Mouse (Mus musculus) adrenal gland, postnatal 36 days (tissue): ENCODE data around the gene Cers6. TPM values are rescaled to one million over a fixed set of nuclear protein-coding genes. Genes with fewer than 3 reads are reported as not detected.

ENCODE experiments used
- DNase-seq, 2 experiments: peaks; one replicate each; pipeline ENCODE4 v3.0.0; 2021; ENCODE audit warnings: mixed read lengths in 1 of 2
- total RNA-seq, 2 experiments: library from RNA; stranded (reverse); gene quantifications; 2 replicates each; pipeline ENCODE4 v1.2.3; 2021

The Cers6 gene
- total RNA-seq, 2 experiments from 2014 or later = 4.3 to 8.4 TPM

DNA sequence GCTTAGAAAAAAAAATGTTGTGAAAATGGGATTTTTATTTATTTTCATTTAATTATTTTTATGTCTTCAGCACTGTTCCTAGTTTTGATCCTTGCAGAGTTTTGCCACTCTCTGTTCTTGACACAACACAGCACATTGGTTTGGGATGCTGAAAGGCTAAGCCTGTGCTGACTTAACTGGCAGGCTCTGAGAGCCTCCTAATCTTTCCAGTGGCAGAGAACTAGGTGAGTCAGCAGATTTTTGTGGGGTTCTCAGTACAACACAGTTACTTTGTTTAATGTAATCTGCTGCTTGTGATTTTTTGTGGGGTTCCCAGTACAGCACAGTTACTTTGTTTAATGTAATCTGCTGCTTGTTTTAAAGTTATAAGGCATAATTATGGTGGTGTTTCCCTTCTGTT, 55.8 kb downstream of the Cers6 start:
- no peak for DNase-seq

DNA sequence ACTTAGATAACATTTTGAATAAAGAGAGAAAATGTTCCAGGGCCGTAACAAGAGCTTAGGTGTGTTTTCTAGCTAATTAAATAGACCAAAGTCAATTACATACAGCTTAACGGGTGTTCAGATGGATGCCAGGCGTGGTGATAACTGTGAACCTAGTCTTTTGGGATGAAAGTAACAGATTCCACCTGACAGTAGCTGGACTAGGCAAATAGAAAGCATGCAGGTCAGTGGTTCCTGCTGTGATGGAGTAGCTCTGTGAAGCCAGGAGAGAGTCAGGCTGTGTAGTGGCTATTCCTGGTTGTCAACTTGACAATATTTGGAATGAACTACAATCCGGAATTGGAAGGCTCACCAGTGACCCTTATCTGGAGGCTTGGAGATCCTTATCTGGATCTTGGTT, 56.3 kb downstream of the Cers6 start:
- DNase-seq = no peak

DNA sequence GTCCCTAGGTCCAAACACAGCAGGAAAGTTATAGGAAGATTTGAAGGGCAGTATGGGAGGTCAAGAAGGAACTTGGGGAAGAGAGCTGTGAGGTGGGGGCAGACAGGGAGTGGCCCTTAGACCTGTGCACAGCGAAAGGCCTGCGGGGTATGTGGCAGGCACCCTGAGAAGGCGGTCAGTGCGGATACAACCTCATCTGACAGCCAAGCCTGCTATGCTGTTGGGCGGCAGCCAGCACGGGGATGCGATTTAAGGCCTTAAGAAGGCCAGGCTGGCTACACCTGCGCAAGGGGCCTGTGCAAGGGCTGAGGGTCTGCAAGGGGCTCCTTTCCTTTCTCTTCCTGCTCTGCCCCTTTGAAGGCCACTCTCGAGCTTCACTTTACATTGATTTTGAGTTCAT, 63.1 kb downstream of the Cers6 start:
- no peak for DNase-seq

DNA sequence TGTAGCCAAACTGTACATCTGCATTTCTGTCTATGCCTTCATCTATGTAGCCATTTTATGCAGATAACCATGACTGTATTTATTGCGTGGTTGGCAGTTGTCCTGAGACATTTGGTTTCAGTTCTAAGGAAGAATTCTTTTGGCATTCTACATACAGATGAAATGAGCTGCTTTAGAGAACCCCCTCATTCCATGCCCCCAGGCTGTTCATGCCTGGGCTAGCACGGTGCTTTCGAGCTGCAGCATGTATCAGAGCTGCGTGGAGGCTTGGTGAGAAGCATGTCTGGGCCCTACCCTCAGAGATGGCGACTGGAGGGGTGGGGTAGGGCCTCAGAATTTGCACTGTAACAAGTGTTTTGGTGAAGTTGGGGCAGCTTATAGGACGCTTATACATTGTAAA, 64.3 kb downstream of the Cers6 start:
- no peak for DNase-seq

DNA sequence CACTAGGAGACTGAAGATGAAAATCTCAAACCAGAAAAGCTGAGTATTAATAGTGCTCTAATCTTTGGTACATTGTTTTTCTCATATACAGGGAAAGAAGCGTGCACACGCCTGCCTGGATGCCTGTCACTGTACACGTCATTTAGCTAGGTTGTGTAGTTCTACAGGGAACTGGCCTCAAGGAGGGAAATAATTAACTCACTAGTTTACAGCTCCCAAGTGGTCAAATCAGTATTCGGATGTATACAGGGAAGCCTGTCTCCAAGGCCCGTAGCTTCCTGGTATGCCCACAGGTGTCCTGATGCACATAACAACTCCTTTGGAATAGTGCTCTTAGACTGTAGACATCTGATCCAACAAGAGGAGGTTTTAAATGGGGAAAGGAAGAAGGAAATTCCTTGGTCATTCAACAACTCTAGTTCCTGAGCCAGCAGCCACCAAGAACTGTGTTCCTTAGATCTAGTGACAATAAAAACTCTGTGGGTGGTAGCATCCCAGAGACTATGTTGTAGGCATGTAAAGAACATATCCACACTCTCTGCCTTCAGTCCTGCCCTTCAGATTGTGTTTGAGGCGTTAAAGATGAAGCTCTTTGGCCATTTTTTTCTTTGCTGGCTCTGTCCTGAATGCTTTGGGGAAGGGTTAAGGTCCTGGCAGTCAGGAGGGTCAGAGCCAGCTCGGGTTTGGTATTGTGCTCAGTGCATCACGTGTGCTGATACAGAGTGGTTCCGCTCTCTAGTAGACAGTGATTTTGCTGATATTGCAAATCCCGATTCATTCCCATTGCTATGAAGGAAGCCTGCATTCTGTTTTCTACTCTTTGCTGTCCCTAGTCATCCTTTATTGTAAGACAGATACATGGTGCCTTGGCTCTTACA, 65.9 kb downstream of the Cers6 start:
- DNase-seq = no peak

DNA sequence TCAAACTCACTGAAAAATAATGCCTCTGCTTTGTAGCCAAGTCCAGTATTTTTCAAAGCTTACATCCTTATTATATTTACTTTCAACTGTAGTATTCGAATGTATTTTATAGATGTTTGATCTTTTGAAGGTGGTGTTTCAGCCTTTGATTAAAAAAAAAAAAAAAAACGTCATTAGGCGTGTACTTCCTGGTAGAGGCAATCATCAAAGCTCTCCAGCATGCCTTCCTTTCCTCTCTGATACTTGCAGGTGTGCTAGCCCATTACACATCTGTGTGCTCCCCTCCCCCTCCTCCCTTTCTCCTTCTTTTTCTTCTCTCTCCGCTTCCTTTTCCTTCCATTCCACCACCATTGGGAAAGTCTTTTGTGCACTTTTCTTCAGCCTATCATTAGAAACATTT, 71.0 kb downstream of the Cers6 start:
- no peak for DNase-seq

DNA sequence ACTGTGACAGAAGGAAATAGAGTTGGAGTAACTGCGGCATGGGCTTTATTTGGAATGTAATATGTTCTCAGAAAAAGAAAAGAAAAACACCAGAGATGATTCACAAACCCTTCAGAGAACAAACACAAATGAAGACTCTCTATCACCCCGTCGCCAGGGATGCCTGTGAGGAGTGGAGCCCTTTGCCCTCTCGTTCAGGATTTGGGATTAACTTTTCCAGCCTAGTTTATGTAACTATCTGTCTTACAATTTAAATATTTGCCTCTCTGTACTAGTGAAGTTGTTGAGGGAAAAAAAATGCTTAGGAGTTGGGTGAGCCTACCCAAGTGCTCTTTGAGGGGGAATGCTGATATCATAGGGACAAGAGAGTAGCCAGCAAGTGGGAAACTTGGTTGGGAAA, 71.4 kb downstream of the Cers6 start:
- no peak for DNase-seq

DNA sequence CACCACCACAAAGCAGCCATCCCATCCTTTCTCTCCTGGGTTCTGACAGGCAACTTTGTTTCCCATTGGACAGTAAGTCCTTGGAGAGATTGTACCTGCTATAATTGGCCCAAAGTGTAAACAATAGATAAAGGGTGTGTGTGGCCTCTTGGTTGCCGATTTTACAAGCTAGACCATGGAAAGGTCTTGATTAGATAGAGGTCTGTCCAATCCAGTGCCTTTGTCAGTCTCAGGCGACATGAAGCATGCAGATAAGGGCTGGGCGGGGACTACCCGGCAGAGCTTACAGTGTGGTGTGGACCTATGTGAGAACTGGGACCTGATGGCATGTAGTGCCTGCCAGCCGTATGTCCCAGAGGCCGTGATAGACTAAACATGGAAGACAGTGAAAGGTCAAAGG, 73.4 kb downstream of the Cers6 start:
- no peak for DNase-seq

DNA sequence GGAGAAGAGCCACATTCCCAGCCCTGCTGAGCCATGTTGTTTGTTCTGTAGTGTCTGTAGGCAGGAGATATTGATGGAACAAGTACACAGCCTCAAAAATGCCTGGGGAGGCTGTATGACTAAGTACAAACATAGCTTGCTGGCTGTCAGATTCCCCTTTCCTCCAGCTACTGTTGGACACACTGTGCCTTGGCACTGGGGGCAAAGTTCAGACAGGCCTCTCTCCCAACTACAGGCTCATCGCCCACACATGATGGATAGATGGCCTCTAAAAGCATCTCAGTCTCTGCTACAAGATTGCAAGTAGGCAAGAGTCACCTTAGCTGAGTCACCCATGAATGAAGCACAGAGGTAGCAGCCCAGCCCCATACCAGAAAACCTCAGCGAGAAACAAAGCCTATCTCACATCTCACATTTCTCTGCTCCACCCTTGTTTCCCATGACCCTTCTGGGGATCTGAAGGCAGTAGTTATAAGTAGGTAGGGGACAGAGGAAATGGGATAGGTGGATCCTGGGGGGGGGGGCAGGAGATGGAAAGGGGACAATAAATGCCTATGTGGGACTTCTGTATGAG, 74.6 kb downstream of the Cers6 start:
- no peak for DNase-seq

DNA sequence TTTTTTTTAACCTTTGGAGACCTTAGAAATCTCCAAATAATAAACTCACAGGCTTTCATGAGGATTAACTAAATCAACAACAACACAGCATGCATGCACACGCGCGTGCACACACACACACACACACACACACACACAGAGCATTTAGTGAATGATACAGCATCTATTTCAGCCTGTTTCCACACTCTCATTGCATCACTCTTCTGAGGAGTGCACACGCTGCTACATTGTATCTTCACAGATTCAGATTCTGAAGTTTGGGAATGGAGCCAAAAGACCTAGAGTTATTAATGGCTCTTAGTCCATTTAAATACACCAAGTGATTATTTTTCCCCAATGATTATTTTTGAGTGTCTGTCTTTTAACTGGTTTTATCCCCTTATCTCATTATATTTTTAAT, 75.5 kb downstream of the Cers6 start:
- no peak for DNase-seq

DNA sequence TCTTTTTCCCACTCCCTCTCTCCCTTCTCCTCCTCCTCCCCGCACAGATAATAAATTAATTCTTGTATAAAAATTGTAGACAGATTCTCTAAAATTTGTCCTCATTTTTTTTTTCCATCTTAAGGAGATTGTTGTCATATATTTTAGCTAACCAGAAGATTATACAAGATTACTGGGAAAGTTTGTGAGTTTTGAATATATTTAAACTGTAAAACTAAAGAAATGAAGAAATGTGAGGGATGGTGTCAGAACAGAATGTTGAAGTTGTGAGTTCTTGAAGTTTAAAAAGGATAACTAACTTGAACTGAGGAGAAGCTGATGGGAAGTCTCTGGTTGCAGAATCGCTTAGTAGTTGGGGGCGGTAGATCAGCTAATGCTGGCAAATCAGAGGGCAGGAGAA, 76.6 kb downstream of the Cers6 start:
- no peak for DNase-seq

DNA sequence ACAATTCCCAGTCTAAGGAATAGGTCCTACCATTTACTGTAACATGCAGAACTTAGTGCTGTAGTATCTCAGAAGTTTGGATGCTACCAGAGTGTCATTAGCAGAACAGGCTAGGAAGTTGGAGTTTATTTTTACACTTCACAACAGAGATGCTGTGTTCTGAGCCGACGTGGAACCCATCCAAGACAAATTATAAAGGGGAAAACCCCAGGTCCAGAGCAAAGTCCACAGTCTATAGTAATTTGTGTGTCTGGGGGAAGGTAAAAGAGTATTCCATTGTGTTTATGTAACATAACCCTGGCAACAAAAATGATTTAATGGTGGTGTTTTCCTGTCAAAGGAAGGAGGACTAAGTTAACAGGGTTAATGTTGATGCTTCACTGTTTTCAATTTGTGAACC, 83.7 kb downstream of the Cers6 start:
- DNase-seq = no peak

DNA sequence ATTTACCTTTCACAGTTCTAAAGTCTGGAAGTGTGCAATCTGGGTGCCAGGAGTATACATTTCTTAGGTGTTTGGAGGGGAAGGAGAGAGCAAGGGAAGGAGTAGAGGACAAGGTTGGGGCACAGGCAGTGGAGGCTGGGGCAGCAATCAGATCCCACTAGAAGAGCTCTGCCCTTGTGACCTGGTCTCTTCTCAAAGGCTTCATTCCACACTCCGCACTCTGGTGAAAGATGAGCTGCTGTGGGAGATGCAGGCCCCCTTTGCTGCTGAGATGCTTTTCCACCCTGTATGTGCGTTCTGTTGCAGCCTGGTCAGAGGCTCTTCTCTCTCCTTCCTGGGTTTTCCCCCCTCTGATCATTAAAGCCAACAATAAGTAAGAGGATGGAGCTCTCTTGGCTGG, 84.7 kb downstream of the Cers6 start:
- no peak for DNase-seq

DNA sequence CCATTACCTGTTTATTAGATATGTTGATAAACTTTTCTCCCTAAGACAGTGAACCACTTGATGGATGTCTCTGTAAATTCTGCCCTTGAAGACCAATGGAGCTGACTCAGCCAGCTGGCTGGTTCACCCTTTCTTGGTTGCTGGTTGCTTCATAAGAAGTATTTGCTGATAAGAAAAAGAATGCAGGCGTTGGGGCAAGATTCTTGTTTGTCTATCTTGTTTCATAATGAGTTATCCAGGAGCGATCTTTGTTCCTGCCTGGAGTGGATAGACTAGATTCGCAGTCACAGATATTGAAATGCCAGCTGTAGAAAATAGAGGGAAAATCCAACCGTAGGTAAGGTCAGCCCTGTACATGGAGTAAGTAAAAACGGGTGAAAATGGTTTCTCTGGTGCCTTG, 85.6 kb downstream of the Cers6 start:
- DNase-seq = no peak

DNA sequence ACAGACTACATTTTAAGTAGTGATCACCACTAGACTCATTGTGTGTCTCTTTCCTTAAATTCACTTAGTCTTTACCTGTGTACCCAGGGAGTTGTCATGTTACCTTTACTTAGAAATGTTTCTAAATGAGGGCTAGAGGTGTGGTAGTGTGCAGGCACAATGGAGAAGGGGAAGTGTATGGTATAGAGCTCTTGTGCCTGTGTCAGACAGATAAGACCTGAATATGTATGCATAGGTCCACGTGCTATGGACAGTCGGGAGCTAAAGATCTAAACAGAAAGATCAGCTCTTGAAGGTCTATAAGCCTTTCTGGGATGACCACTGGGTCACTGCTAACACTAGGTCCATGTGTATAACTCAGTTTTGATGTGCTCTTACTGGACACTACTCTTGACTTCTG, 87.9 kb downstream of the Cers6 start:
- DNase-seq = no peak

DNA sequence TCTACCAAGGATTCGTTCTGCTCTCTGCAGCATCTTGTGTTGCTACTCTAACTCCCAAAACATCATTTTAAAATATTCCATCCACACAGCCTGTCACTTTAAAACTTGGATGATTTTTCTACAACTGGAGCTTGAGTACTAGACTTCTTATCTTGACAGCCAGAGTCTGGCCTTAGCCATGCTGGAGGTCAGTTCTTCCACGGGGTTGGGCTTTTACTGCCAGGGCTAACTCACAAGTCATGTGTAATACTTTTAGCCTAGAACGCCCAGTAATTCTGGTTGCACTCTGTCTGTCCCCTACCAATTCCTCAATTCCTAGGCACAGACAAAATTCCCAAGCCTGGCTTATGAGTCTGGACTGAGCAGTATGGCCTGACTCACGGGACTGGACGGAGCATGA, 88.5 kb downstream of the Cers6 start:
- no peak for DNase-seq

DNA sequence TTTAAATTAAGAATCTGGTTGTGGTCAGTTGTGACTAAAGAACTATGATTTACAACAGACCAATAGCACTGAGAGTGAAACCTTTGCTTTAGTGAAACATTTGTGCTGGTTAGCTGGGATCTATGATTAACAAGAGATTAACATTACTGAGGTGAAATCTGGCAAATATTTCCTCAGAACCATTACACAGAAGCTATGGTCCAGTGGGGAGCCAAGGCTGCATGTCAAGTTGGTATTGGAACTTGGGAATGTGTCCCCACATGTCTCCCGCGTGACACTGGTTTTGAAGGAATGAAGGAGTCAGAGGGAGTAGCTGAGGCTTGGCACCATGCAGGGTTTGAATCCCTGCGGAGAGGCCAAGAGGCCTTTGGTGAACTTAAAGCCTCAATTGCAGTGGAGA, 90.5 kb downstream of the Cers6 start:
- no peak for DNase-seq

DNA sequence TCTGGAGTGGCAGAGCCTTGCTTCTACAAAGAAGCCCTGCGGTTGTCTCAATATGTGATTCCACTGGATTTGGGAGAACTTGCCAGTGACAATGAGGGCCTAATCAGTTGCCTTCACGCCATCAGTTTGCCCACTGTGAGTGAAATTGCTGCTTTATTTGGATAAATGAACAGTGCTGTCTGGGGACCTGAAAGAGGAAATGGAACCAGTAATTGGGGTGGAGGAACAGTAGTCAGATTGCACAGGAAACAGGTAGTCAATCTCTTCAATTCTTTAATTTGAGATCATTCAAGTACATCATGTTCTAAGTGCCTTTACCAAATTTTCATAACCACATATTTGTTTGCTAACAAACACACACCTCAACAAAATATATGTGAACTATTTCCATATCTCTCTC, 92.4 kb downstream of the Cers6 start:
- no peak for DNase-seq

DNA sequence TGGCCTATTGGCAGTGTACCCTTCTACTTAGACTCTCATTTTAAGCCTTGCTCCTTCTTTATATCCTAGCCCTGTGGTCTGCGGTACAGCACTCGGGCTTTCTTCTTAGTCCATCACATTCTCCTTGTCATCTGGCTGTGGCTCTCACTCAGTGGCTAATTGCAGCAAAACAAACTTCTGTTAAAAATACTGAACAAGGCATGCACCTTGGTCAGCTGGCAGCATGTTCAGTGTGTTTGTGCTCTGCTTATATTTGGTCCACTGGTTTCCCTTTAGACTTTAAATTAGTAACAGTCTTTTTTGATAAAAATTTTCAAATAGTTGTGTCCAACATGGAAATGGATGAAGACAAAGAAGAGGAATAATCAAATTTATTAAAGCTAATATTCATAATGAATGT, 94.3 kb downstream of the Cers6 start:
- no peak for DNase-seq

DNA sequence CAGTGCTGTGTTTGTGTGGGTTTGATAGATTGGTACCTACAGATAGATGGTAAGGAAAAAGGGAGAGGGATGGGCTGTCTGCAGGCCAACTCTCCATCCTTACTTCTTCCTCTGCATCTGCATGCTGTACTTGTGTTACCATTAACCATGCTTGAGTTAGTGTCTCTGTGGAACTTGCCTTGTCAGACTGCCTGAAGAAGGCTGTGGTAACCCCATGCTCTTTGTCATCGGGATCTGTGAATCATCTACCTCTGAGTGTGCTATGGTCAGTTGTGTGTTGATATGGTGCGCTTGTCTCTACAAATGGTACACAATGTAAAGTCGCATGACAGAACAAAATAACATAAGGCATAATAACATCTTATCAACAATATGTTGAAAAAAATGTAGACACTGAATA, 94.9 kb downstream of the Cers6 start:
- DNase-seq = no peak

DNA sequence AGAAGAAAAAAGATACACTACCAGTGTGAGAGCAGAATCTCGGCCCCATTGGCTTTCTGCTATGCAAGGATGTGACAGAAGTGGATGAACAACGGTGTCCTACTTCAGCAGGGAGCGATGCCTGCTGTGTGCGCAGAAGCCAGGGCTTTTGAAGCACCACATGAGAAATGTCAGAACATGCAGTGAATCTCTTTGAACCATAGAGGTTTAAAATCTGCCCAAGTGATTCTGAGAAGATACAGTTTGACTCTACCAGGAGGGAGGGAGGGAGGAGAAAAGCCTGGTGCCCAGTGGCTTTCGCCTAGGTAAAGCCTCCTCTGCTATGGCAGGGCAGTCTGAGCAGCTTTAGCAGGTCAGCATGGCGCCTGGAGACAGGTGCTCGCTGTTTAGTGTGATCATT, 96.6 kb downstream of the Cers6 start:
- no peak for DNase-seq

DNA sequence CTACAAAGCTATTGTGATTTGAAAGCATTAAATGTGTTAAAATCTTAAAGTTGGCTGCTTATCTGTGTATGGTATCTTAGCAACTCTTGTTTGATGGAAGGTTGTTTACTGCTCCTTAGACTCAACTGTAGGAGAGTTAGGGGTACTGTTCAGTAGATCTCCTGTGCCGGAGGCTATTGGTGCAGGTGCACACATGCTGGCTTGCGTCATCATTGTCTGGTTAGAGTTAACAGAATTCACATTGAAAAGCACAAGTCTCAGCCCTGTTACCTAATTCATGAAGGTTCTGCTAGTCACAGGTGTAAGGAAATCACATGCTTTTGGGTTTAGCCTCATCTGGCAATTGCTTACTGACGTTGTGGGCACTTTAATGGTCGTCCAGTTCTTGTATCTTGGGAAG, 98.3 kb downstream of the Cers6 start:
- DNase-seq = no peak

DNA sequence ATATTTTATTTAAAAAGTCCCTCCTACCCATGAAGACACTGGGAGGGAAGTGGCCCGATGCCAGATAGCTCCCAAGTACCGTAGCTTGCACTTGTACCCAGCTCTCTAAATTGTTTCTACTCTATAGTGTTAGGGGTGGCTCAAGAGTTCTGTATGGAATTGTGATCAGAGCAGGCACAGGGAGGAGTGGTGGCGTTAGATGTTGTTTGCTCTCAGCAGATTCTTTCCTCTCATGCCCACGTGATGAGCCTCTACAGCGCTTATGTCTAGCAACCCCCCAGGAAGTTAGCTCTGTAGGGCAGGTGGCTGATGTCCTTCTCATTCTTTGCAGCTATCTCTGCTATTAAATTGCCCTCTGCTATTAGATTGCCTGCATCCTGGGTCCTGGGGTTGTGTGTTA, 98.8 kb downstream of the Cers6 start:
- no peak for DNase-seq

DNA sequence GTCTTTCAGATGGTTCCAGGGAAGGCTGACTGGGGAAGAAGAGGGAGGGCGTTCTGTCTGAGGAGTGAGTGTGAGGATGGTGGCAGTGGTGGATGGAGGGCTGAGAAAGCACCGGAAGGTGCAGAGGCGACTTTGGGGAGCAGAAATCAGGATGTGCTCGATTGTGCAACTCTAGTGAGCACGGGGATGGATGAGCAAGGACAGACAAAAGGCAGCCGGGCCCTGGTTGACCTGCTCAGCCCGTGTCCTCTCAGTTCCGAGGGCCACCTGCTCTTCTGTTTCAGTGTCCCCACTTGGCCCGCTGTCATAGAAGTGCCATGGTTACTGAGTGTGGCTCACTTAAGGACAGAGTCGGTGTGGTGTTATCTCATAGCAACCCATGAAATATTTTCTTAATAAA, 99.4 kb downstream of the Cers6 start:
- DNase-seq = no peak
